Mouse (Mus musculus): ENCODE data around the gene Vps13a.
"Not testable (repeated sequence)": the region's sequence is repeated elsewhere in the genome, so short reads cannot be mapped to it uniquely, and the experiment has no call there.

Gene Vps13a

GRCm38 (mm10) chr19:16780790-16781384 lies at the start of gene Vps13a:
Gene Vps13a (minus strand): TSS chr19:16780933.
- DNase-seq (ENCODE audit: low read depth, low spot score): peak; percentile 98

GRCm38 (mm10) chr19:16827657-16828056 lies 46.9 kb upstream of the Vps13a start:
- DNase-seq (ENCODE audit: low read depth, low spot score): no peak

- DNase-seq (ENCODE audit: low read depth, low spot score): no peak
These were observed 44.5 kb upstream of the Vps13a start for GRCm38 (mm10) chr19:16825228-16825627.

GRCm38 (mm10) chr19:16814848-16815247 lies 34.1 kb upstream of the Vps13a start:
- no peak for DNase-seq (ENCODE audit: low read depth, low spot score)

GRCm38 (mm10) chr19:16813306-16813705 lies 32.6 kb upstream of the Vps13a start:
- no peak for DNase-seq (ENCODE audit: low read depth, low spot score)

GRCm38 (mm10) chr19:16812072-16812608 lies 31.4 kb upstream of the Vps13a start:
- DNase-seq (ENCODE audit: low read depth, low spot score): no peak

GRCm38 (mm10) chr19:16805102-16805501 lies 24.4 kb upstream of the Vps13a start:
- no peak for DNase-seq (ENCODE audit: low read depth, low spot score)

GRCm38 (mm10) chr19:16804578-16804977 lies 23.8 kb upstream of the Vps13a start:
- no peak for DNase-seq (ENCODE audit: low read depth, low spot score)

- peak; percentile 72 for DNase-seq (ENCODE audit: low read depth, low spot score)
These were observed 22.0 kb upstream of the Vps13a start for GRCm38 (mm10) chr19:16802707-16803106.

- DNase-seq (ENCODE audit: low read depth, low spot score): no peak
These were observed 21.4 kb upstream of the Vps13a start for GRCm38 (mm10) chr19:16802123-16802522.

GRCm38 (mm10) chr19:16797923-16798322 lies 17.2 kb upstream of the Vps13a start:
- DNase-seq (ENCODE audit: low read depth, low spot score): no peak

- DNase-seq (ENCODE audit: low read depth, low spot score): not testable (repeated sequence)
These were observed 13.8 kb upstream of the Vps13a start for GRCm38 (mm10) chr19:16794486-16794885.

- peak; percentile 10 for DNase-seq (ENCODE audit: low read depth, low spot score)
These were observed 9.2 kb upstream of the Vps13a start for GRCm38 (mm10) chr19:16789930-16790329.

- DNase-seq (ENCODE audit: low read depth, low spot score): peak; percentile 65
These were observed 4.1 kb upstream of the Vps13a start for GRCm38 (mm10) chr19:16784879-16785278.

GRCm38 (mm10) chr19:16781406-16782019 lies 780 bp upstream of the Vps13a start:
- no peak for DNase-seq (ENCODE audit: low read depth, low spot score)

GRCm38 (mm10) chr19:16780251-16780783 lies 416 bp downstream of the Vps13a start:
- DNase-seq (ENCODE audit: low read depth, low spot score): peak; percentile 59

- DNase-seq (ENCODE audit: low read depth, low spot score): no peak
These were observed 947 bp downstream of the Vps13a start for GRCm38 (mm10) chr19:16779786-16780185.

GRCm38 (mm10) chr19:16779281-16779680 lies 1.5 kb downstream of the Vps13a start:
- no peak for DNase-seq (ENCODE audit: low read depth, low spot score)

- peak; percentile 45 for DNase-seq (ENCODE audit: low read depth, low spot score)
These were observed 2.2 kb downstream of the Vps13a start for GRCm38 (mm10) chr19:16778578-16778977.

- no peak for DNase-seq (ENCODE audit: low read depth, low spot score)
These were observed 2.8 kb downstream of the Vps13a start for GRCm38 (mm10) chr19:16777901-16778300.

- DNase-seq (ENCODE audit: low read depth, low spot score): not testable (repeated sequence)
These were observed 3.3 kb downstream of the Vps13a start for GRCm38 (mm10) chr19:16777391-16777790.

- DNase-seq (ENCODE audit: low read depth, low spot score): peak; percentile 61
These were observed 7.3 kb downstream of the Vps13a start for GRCm38 (mm10) chr19:16773237-16774016.

All from CD4-positive, CD25-positive, alpha-beta regulatory T cell, adult 2 months (primary cell).